Mouse (Mus musculus) cortical plate, adult 2 months (tissue): ENCODE measurements around the gene Olfr825.
"Not testable (repeated sequence)": the region's sequence is repeated elsewhere in the genome, so short reads cannot be mapped to it uniquely, and the experiment has no call there.

Experiments
- CTCF ChIP-seq: fragments of 200-500 bp; IDR thresholded peaks from 2 replicates; pipeline ENCODE4 v1.5.1; 2011; ENCODE audit warnings: mild to moderate bottlenecking, control low read depth, low read length; ENCODE audit not compliant: insufficient read depth; ENCODE audit errors: extremely low read depth
- POLR2A ChIP-seq: fragments of 200-500 bp; IDR thresholded peaks from 2 replicates; pipeline ENCODE4 v1.6.1; 2011; ENCODE audit warnings: mild to moderate bottlenecking, low read length, control low read depth; ENCODE audit not compliant: insufficient read depth; ENCODE audit errors: extremely low read depth

DNA sequence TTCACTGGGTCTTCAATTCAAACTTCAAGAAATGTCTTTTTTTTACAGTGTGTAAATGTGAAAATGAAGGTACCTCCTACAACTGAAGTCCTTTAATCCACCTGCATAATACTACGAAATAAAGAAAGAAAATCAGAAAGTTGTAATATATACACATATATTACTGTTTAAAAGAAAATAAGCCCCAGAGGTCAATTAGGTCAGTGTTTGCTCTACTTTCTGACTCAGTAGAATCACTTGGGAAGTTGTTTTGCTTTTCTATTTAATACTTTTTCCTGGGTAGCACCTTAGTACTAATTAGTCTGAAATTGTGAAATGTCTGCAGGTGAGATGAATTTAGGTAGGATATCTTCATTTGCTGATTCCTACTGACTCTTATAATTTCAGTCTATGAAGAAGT lies 51.3 kb downstream of the Olfr825 start, which contains the start of gene Olfr823:
- TF ChIP-seq POLR2A, CTCF: not testable (repeated sequence)
